Comparison of ENCODE assay signal across 14 mouse cellular contexts in genomic region chr7:120897711-120898335, GRCm38 (mm10). TPM values are rescaled to one million over a fixed set of nuclear protein-coding genes. Genes with fewer than 3 reads are reported as not detected.
DNase-seq lines count a peak whose midpoint lies in the region; ATAC-seq lines count a peak whose summit lies in the region.
"Had no signal": no experiment of that assay in that cellular context is flagged by ENCODE, and none has a peak within 500 bp of the region (broad histone marks: within the 10 kb centered on the region; RNA-seq: fewer than 3 reads in every experiment).

No protein-coding gene starts in this region.

- peak; percentile 44 for DNase-seq in adrenal gland, postnatal 14 days
- peak; percentile 77 for DNase-seq in cerebellum, adult 11-12 months
- peak; percentile 97 for DNase-seq in fat pad, adult 2 months (ENCODE audit: extremely low read depth, low read depth, low spot score)
- DNase-seq in left cerebral cortex, postnatal 14 days (ENCODE audit: low spot score in 2 of 2) = no peak

- ATAC-seq in hindbrain, embryonic 15.5 days (ENCODE audit: low FRiP score, low read depth) = peak; percentile 30; the same call in 1 of the 2 replicates
- no peak for ATAC-seq in hindbrain, embryonic 12.5 days (ENCODE audit: low FRiP score)
- ATAC-seq in activated CD4-positive, CD25-positive, alpha-beta regulatory T cell, adult 4 months = no peak
- ATAC-seq: intestine, embryonic 15.5 days; midbrain, embryonic 15.5 days had no signal

- H3K36me3 ChIP-seq in hindbrain, embryonic 15.5 days = peaks cover 43% of the 10 kb centered on the region
- H3K36me3 ChIP-seq in hindbrain, embryonic 12.5 days = peaks cover 15% of the 10 kb centered on the region

- intact Hi-C loops in left cerebral cortex, postnatal 14 days (cut with DNase I) = no loop called here

- no peaks in the 10 kb centered on the region for H3K9me3 ChIP-seq in hindbrain, embryonic 15.5 days
- H3K9me3 ChIP-seq in hindbrain, embryonic 12.5 days (replicated peaks) = no peaks in the 10 kb centered on the region
- H3K9me3 ChIP-seq: intestine, embryonic 15.5 days; midbrain, embryonic 15.5 days; neural tube, embryonic 12.5 days had no signal

- H3K27ac ChIP-seq in hindbrain, embryonic 15.5 days (replicated peaks) = no peak overlapping the region
- no peak overlapping the region for H3K27ac ChIP-seq in hindbrain, embryonic 12.5 days
- H3K27ac ChIP-seq: heart, adult 2 months; intestine, embryonic 15.5 days; kidney, postnatal 0 days; liver, embryonic 14.5 days; macrophage; midbrain, embryonic 15.5 days; neural tube, embryonic 12.5 days had no signal

- WGBS in hindbrain, embryonic 15.5 days = 75% methylated on average over 9 of the region's 9 CpGs
- 93% methylated on average over 9 of the region's 9 CpGs for WGBS in hindbrain, embryonic 12.5 days

- H3K4me1 ChIP-seq in hindbrain, embryonic 15.5 days (replicated peaks) = no peaks in the 10 kb centered on the region; the same call in 1 of the 2 replicates
- peaks cover 4% of the 10 kb centered on the region for H3K4me1 ChIP-seq in hindbrain, embryonic 12.5 days
- H3K4me1 ChIP-seq: intestine, embryonic 15.5 days had no signal

- H3K4me3 ChIP-seq in hindbrain, embryonic 15.5 days = no peak overlapping the region
- H3K4me3 ChIP-seq in hindbrain, embryonic 12.5 days = no peak overlapping the region
- H3K4me3 ChIP-seq: heart, adult 2 months; intestine, embryonic 15.5 days; midbrain, embryonic 15.5 days; neural tube, embryonic 12.5 days had no signal

- H3K4me2 ChIP-seq in hindbrain, embryonic 15.5 days = no peak overlapping the region
- H3K4me2 ChIP-seq in hindbrain, embryonic 12.5 days (replicated peaks) = no peak overlapping the region
- H3K4me2 ChIP-seq: intestine, embryonic 15.5 days; midbrain, embryonic 15.5 days; neural tube, embryonic 12.5 days had no signal

- no peaks in the 10 kb centered on the region for H3K27me3 ChIP-seq in hindbrain, embryonic 15.5 days
- no peaks in the 10 kb centered on the region for H3K27me3 ChIP-seq in hindbrain, embryonic 12.5 days
- H3K27me3 ChIP-seq: intestine, embryonic 15.5 days; midbrain, embryonic 15.5 days; neural tube, embryonic 12.5 days had no signal

- no peak overlapping the region for H3K9ac ChIP-seq in hindbrain, embryonic 15.5 days
- H3K9ac ChIP-seq in hindbrain, embryonic 12.5 days = no peak overlapping the region
- H3K9ac ChIP-seq: intestine, embryonic 15.5 days; liver, embryonic 14.5 days; midbrain, embryonic 15.5 days; neural tube, embryonic 12.5 days had no signal

RNA-seq across cellular contexts. Expression of gene Polr3e, which starts 19.7 kb away (rescaled TPM):
- 25.0 and 25.6 TPM in 2 replicates for polyA plus RNA-seq in hindbrain, embryonic 15.5 days (2015; fragmentation: Nextera tagmentation; extraction: Ambion mirVana)
- 29.2 and 29.8 TPM in 2 replicates for polyA plus RNA-seq in hindbrain, embryonic 12.5 days (2016; fragmentation: Nextera tagmentation; extraction: Ambion mirVana)
- 23.3 and 27.2 TPM in 2 replicates for total RNA-seq in adrenal gland, postnatal 14 days (2021)
- polyA plus RNA-seq in activated CD4-positive, CD25-positive, alpha-beta regulatory T cell, adult 4 months (2017; shearing (Covaris generic)) = 10 to 100 TPM; 10.8 to 12.3 TPM
- total RNA-seq in left cerebral cortex, postnatal 14 days (2021) = 10 to 100 TPM; 30.4 to 30.9 TPM

RNA-seq across cellular contexts. Expression of gene Eef2k, which starts 55.2 kb away (rescaled TPM):
- 32.5 and 34.3 TPM in 2 replicates for polyA plus RNA-seq in hindbrain, embryonic 15.5 days (2015; fragmentation: Nextera tagmentation; extraction: Ambion mirVana)
- 32.5 and 34.8 TPM in 2 replicates for polyA plus RNA-seq in hindbrain, embryonic 12.5 days (2016; fragmentation: Nextera tagmentation; extraction: Ambion mirVana)
- 22.4 and 25.4 TPM in 2 replicates for total RNA-seq in adrenal gland, postnatal 14 days (2021)
- 1 to 10 TPM; 2.0 to 4.1 TPM for polyA plus RNA-seq in activated CD4-positive, CD25-positive, alpha-beta regulatory T cell, adult 4 months (2017; shearing (Covaris generic))
- total RNA-seq in left cerebral cortex, postnatal 14 days (2021) = 10 to 100 TPM; 31.6 to 42.9 TPM

Comparison
In these comparisons a context has a peak if more than half of its experiments do, and no peak if none do; other contexts are left out.
1. DNase-seq: peak in adrenal gland, postnatal 14 days (single experiment), cerebellum, adult 11-12 months (single experiment) and fat pad, adult 2 months (single experiment); none in left cerebral cortex, postnatal 14 days (0 of 2).